Mouse (Mus musculus) T-helper 1 cell (primary cell): ENCODE data around the gene Tmcc3.
"Not testable (repeated sequence)": the region's sequence is repeated elsewhere in the genome, so short reads cannot be mapped to it uniquely, and the experiment has no call there.

Experiments used
- in situ Hi-C: fragments of 300-600 bp; cut with MboI, MseI; formaldehyde crosslinking; loops from one replicate; pipeline ENCODE4 v1.15.1; 2025; ENCODE audit warnings: high pct_unique_total_duplicates

Tmcc3 gene

DNA sequence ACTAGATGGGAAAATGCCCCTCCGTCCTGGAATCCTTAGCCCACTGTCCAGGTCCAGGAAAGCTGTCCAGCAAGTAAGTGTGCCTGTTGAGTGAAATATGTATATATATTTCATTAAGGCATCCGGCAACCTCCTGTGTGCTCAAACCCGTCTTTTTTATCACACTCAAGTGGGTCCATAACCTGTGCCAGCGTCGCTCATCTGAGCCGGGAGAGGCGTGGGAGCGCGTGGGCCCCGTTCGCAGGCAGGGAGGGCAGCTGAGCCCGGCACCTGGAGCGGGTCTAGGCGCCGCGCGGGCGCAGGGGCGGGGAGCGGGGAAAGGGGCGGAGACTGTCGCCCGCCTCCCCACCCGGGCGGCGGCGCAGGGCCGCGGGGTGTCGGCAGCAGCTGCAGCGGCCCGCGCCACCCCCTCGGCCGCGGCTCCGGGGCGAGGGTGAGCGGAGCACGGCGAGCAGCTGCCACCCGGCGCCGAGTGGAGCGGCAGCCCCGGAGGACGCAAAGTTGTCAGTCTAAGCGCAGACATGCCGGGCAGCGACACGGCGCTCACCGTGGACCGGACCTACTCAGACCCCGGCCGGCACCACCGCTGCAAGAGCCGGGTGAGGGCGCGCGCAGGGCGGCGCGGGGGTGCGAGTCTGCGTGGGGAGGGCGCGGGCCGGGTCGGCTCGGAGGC, 202.9 kb downstream of the Tmcc3 start:
- in situ Hi-C loops = no loop called here

GRCm38 (mm10) chr10:94515179-94515545, 203.4 kb downstream of the Tmcc3 start:
- in situ Hi-C loops = no loop called here

GRCm38 (mm10) chr10:94515583-94515982, 203.8 kb downstream of the Tmcc3 start:
- in situ Hi-C loops = no loop called here

DNA sequence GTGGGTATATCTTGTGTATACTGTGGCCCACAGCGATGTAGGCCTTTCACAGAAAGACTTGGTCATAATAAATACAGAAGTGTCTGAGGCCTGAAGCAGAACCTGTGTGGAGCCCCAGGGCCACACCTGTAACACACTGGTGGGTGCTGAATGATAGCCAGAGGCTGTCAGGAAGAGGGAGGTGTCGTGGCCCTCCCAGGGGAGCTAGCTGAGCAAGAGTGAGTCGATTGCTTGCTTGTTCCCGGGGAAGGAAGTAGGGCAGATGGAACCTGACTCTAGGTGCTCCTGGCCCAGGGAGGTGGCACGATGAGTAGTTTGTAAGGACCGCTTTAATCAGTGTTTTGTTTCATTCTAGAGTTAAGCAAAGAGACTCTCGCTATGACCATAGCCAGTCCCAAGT, 208.1 kb downstream of the Tmcc3 start:
- in situ Hi-C loops = no loop called here

DNA sequence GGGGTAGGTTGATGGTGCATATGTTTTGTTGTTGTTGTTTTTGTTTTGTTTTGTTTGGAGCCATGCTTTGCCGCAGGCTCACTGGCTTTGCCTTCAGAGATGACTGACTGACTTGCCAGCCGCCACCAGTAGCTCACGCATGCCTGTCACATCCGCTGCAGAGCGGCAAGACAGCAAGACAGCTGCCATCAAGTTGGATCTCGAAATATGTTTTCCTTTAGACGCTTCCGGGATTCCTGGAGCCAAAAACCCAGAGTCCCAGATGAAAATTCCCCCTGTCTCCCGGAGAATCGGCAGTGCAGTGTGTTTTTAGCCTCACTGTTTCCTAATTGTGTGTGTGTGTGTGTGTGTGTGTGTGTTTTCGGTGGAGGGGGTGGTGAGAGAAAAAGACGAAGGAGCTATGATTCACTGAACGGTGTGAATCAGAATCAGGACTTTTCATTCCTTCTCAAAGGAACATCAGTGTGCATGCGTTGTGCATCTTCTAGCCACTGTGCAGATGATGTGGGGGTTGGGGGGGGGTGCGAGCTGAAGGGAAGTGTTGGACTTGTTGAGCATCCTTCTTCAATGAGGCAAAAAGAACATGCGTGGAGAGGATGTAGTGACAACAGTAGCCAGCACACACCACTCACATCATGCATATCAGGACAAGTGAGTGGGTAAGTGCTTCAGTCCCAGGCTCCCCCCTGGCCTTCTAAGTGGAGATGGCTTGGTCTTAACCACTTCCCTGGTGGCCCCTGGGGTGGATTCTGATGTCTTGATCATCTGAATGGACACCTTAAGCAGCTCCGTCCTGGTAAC, 208.8 kb downstream of the Tmcc3 start:
- in situ Hi-C loops = no loop called here

- in situ Hi-C loops = no loop called here
Observed at GRCm38 (mm10) chr10:94521107-94521401, 209.3 kb downstream of the Tmcc3 start.

GRCm38 (mm10) chr10:94521776-94522175, 210.0 kb downstream of the Tmcc3 start:
- in situ Hi-C loops = no loop called here

GRCm38 (mm10) chr10:94523297-94523696, 211.5 kb downstream of the Tmcc3 start:
- in situ Hi-C loops = no loop called here

GRCm38 (mm10) chr10:94523711-94524156, 212.0 kb downstream of the Tmcc3 start:
- in situ Hi-C loops = no loop called here

- in situ Hi-C loops = no loop called here
Observed at GRCm38 (mm10) chr10:94524966-94525365, 213.2 kb downstream of the Tmcc3 start.

- in situ Hi-C loops = no loop called here
Observed at GRCm38 (mm10) chr10:94525784-94526183, 214.0 kb downstream of the Tmcc3 start.

DNA sequence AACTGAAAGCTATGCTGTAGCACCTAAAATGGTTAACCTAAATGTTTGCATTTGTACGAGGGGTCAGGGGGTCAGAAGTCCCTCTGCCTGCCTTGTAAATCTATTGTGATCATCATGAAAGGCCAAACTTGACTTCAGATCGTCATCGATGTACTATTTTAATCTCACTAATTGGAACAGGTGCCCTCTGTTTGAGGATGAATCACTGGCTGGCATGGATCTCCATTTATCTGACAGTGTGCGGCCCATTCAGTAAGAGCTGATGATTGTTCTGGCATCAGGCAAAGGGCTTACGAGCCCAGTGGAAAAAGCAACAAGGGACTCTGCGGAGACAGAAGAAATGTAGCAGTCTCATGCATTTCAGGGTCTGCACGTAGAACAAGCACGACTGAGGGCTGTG, 215.1 kb downstream of the Tmcc3 start:
- in situ Hi-C loops = no loop called here

DNA sequence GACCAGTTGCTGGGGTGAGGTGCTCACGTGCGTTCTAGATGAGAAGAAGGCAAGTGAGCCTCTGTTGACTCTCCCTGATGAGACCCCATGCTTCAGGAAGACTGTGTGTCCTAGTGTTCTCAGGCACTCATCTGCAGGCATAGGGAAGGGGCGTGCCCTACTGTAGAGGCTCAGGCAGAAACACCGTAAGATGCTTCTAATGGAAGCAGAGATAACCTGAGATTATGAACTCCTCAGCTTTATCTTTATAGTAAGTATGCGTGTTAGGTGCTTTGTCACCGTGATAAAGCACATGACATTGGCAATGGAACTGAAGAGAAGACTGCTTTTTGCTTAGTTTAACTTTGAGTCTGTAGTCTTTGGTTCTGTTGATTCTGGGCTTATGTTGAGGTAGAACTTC, 215.5 kb downstream of the Tmcc3 start:
- in situ Hi-C loops = no loop called here

DNA sequence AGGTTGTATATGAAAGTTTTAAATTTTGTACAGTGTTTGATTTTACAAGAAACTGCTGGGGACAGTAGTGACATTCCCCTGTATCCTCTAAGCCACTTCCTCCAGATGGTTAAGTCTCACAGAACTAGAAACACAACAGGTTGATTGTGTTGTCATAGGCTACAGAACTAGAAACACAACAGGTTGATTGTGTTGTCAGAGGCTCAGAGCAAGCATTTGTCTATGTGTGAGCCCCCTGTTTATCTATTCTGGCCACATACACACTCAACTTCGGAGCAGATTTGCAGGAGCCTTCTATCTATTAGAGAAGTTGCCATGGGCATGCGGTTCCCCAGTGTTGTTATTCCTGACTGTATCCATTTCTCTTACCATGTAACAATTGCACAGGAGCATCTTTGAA, 218.3 kb downstream of the Tmcc3 start:
- in situ Hi-C loops = no loop called here

GRCm38 (mm10) chr10:94531482-94531881, 219.7 kb downstream of the Tmcc3 start:
- in situ Hi-C loops = no loop called here

DNA sequence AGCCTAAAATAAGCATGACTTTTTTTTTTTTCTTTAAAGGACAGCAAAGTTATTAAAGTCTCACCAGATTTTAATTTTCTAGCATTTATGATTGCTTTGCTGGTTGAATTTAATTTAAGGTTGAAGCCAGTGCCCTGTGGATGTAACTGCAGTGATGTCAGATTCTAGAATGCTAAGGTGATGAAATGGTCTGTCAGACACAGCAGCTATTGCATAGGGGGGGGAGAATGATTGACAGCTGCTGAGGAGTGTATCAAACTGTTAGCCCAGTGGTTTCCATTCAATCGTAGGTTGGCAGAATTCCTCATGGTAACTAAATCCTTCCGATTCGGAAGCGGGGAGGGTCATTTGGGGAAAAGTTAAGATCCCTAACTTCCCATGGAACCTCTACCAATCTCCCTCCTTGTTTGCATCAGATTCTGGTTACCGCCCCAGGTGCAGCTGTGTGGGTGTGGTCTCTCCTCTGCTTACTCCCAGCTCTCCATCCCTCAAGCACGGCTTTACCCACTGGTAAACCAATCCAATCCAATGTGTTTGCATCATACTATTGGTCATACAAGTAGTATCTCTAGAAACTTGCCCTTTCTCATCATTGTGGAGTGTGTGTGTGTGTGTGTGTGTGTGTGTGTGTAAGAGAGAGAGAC, 221.5 kb downstream of the Tmcc3 start:
- in situ Hi-C loops = no loop called here

GRCm38 (mm10) chr10:94538623-94539022, 226.9 kb downstream of the Tmcc3 start:
- in situ Hi-C loops = not testable (repeated sequence)

DNA sequence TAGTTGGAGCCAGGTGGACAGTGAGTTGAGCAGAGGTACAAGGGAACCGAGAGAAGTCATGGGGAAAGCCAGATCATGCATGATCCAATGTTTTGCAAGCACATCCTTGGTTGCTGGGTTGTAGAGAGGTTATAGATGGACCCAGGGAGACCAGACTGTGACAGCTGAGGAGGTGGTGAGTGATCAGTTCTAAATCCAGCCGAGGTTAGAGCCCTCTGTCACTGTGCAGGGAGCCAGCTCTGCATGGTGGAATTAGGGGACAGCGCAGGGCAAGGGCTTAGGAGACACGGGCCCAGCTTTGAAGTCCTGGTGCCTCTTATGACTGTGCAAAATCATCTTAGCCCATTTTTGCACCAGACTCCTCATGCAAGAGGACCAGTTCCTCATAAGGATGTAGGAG, 228.5 kb downstream of the Tmcc3 start:
- in situ Hi-C loops = no loop called here

DNA sequence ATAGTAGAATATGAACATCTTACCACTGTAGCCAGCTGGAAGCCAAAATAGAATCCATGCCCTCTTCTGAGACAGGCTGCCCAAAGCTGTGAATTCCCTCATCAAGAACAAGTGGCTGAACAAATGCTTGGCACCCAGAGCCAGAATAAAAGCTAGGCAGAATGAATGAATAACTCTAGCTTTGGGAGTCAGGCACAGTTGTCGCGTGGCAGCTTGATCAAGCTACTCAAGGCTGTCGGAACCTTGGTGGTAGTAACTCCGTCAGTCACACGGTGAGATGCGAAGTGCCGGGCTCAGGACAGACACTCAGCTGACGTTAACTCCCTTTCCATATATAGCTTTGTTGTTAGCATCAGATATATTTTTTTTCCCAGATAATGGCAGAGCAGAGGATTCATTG, 232.2 kb downstream of the Tmcc3 start:
- in situ Hi-C loops = no loop called here

DNA sequence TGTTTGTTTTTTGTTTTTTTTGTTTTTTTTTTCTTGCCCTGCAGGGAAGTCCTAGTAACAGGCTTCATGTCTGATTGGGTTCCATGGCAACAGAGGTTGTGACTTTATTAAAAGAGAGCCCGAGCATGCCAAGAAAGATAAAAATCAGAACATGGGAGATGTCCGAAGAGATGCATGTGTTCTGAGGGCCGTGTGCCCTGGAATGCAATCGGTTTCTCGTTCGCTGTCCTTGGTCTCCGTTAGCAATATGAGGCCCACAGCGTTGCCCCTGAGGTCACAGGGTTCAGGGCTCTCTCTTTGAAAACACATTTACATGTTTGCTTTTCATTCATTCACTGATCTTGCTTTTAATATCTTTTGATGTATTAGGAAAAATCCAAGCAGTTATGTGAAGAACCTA, 233.1 kb downstream of the Tmcc3 start:
- in situ Hi-C loops = no loop called here

DNA sequence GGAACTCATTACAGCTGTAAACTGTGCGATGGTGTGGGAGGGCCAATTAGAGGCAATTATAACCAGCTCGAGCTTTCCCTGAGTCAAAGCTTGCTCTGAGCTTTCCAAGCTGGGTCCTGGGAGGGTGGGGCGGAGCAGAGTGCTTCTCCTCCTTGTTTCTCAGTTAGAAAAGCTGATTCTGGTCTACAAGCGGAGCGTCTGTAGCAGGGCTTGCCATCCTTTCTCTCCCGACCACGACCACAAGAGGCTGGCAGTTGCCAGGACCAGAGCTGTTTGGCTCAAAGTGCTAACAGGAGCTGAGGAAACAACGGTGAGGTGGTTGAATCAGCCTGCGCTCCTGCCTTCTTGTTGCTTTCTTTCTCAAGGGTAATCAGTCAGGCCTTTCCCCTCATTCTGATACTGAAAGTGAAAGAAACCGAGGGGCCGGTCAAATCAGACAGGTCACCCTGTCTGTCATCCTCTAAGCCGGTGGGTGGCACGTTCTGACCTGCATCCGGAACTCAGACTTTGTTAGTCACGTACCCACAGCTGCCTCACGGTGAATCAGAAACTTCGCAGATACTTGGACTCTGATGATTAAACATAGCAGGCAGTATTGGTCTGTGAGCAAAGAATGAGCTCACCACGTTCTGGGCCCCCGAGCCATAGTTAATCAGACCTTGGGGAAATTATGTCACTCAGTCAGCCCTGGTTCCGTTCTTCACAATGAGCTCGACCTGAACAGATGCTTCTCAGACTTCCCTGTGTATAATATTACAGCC, 233.7 kb downstream of the Tmcc3 start:
- in situ Hi-C loops = no loop called here

DNA sequence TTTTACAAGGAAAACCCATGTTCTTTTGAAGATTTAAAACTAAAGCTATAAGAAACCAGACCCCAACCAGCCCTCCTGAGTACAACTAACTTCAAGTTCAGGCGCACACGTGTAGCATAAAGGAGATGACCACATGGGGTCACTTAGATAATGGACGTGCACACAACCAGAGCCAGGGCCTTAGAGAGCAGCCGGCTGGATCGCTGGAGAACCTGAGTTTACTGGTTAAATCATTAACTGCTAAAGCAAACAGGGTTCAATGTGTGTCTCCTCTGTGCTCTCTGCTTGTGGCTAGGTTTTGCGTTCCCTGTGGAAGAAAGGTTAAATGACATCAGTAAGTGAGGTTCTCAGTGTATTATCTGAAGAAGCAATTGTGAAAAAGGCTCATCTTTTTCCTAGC, 234.9 kb downstream of the Tmcc3 start:
- in situ Hi-C loops = no loop called here
